Mouse (Mus musculus) cerebral cortex, adult 2 months (tissue): ENCODE measurements around the gene Entpd2.

ENCODE experiments used
- WGBS: fragments of 180-500 bp; shearing (Covaris S2); methylation state at CpG from one replicate; pipeline ENCODE4 v1.1.7; 2018; 5-methylcytosine and 5-hydroxymethylcytosine counted together

Gene Entpd2

DNA sequence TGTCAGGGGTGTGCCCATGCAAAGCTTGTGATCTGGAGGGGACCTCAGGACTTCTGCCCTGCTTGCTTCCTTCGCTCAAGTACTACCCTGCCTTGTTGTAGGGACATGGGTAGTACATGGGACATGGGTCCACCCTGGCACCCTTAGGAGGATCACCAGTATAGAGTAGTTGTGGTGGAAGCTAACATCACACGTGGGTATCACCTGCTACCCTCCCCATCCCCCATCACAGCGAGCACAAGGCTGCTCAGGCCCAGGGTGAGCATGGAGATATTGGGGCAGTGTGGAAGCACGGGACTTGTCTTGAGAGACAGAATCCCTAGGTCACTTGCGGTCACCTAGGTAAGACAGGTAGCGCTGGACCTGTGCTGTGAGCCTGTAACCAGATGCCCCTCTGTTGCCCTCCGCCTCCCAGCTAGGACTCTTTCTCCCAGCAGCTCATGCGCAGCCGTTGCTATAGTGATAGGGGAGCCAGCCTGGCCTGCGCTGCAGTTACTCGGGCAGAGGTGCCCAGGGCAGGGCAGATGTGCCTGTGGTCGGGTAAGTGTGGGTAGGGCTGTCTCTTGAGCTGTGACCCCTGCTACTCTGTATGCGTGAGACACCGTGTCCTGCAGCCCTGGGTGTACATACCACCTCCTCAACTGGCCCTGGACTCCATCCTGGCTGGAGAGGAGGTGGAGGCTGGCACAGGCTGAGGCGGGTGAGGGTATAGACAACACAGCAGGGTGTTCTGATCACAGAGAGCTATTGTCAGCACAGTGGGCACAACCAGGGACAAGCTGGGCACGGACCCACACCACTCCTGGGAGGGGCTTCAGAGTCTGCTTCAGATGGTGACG is 34.9 kb downstream of the Entpd2 start:
- 47% methylated on average over 17 of the region's 17 CpGs for WGBS

DNA sequence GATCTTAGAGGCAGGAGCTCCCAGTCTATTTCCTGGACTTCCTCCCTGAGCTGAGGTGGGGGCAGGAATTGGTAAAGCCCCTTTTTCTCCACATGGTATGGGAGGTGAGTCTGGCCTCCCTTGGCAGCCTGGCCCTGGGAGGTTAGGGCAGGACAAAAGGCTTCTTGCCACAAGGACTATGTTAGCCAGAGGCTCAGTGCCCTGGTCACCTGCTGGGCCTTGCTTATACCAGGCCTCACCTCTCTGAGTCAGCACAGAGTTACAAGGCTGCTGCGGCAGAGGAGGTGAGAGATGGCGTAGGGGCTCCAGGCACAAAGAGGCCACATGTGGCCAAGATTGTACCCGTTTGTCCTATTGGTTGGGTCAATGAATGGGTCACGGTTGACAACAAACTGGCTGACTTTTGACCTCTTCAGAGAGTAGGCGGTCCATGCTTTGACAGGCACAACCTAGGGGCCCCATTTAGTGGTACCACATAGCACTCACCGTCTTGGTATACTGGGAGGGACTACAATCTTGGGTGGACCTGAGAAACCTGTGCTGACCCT is 35.7 kb downstream of the Entpd2 start:
- WGBS = 67% methylated on average over 6 of the region's 6 CpGs

DNA sequence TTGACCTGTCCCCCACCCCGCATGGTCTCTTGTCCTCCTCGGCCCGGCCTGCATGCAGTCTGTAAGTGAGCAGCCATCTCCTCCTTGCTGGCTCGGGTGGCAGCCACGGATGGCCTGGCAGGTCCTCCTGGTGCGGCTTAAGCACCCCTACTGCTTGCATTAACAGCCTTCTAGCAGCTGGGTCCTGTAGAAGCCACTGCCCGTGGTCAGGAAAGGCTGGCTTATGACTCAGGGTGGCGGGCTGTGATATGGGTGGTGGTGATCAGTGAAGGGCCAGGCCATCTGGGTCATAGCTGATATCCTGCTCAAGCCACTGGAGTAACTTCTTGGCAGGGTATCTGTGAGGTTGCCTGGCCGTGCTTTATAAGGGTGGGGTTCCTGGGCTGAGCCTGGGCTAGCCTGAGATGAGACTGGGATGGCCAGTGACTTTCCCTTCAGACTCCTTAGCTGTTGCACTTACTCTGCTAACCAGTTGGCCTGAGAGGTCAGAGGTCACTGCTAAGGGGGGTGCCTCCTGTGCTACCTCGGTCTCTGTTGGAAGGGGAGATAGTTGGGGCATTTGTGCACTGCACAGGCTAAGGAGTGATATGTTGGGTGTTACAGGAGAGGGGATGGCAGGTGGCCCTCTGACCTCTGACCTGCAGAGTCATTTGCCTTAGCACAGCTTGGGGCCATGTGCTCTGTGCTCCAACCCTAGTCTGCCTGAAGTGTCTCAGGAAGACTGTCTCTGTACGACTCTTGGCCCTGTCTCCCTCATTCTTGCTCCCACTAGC is 36.8 kb downstream of the Entpd2 start:
- WGBS = 78% methylated on average over 11 of the region's 11 CpGs

DNA sequence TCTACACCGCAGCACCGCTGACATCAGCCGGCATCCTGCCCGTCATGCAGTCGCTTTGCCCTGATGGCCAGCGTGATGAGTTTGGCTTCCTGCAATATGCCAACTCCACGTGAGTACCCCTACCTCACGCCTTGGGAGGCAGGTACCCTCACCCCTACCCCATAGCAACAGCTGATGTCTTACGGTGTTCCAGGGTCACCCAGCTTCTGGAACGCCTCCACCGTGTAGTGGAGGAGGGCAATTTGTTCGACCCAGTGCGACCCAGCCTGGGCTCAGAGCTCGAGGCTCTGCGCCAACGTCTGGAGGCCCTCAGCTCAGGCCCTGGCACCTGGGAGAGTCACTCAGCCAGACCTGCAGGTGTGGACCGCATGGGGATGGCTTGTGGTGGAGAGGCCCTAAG is 37.4 kb downstream of the Entpd2 start:
- WGBS = 84% methylated on average over 17 of the region's 17 CpGs

DNA sequence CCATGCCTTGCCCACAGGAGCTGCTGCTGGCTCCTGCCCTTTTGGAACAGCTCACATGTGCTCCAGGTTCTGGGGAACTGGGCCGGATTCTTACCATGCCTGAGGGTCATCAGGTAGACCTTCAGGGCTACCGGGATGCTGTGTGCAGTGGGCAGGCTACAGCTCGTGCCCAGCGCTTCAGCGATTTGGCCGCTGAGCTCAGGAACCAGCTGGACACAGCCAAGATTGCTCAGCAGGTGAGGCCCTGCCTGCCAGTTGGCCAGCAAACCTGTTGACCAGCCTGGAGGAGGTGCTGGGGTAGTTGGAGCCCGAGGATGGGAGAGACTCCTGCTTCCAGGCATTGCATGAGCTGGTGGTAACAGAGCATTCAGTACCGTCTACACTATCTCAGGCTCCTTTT is 38.6 kb downstream of the Entpd2 start:
- WGBS = 88% methylated on average over 8 of the region's 8 CpGs

DNA sequence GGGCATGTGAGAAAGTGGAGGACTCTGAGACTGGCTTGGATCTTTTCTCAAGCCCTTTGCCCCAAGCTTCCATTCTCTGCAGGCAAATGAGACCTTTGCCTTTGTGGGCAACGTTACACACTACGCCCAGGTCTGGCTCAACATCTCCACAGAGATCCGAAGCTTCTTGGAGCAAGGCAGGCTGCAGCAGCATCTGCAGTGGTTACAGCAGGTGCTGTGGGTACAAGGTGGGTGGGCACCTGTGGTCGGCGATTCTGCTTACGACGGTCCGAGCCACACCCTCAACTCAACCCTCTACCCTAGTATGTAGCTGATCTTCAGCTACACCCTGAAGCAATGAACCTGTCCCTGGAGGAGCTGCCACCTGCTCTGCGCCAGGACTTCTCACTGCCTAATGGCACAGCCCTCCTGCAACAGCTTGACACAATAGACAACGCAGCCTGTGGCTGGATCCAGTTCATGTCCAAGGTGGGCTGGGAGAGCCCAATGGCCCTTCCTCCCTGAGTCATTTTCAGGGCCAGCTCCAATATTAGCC is 40.7 kb downstream of the Entpd2 start:
- WGBS = 92% methylated on average over 10 of the region's 10 CpGs

DNA sequence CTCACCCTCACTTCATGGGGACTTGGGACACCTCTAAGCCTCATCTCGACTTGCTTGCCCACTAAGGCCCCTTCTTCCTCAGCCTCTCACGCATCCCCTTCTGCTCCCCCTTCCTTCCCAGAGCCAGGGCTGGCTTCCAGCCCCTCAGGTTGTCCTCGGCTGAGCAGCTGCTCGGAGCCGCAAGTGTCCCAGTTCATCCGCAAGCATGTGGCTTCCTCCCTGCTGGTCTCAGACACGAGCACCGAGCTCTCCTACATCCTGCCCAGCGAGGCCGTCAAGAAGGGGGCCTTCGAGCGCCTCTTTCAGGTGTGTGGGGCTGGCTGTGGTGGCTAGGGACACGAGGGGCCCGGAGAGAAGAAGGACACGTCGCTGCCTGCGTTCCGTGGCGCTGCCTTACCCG is 45.4 kb downstream of the Entpd2 start:
- 82% methylated on average over 20 of the region's 20 CpGs for WGBS

DNA sequence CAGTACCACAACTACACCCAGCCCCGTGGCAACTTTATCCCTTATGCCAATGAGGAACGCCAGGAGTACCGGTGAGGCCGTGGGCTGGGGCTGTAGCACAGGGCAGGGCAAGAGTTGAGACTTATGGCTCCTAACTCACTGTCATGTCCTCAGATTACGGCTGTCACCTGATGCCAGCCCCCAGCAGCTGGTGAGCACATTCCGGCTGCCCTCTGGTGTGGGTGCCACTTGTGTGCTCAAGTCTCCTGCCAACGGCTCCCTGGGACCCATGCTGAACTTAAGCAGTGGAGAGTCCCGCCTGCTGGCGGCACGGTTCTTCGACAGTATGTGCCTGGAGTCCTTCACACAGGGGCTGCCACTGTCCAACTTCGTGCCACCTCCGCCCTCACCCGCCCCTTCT is 47.0 kb downstream of the Entpd2 start:
- 90% methylated on average over 14 of the region's 14 CpGs for WGBS
